Mouse (Mus musculus) lung, embryonic 14.5 days (tissue): ENCODE data around the gene Zkscan6. TPM values are rescaled to one million over a fixed set of nuclear protein-coding genes. Genes with fewer than 3 reads are reported as not detected.

Experiments used
- ATAC-seq: fragments of 200-750 bp; cut with Nextera tagmentation; 2 replicates; pipeline ENCODE4 v1.8.0; 2017; ENCODE audit warnings: mild to moderate bottlenecking, moderate TSS enrichment, moderate library complexity; ENCODE audit not compliant: insufficient read depth
- DNase-seq: peaks from one replicate; pipeline ENCODE4 v3.0.0-alpha.2; 2015
- H3K27ac ChIP-seq: fragments of 300-500 bp; sonication (generic); 2 replicates; pipeline ENCODE4 v1.5.1; 2014; ENCODE audit warnings: low read depth, mild to moderate bottlenecking, moderate library complexity
- H3K27me3 ChIP-seq: fragments of 300-500 bp; sonication (generic); 2 replicates; pipeline ENCODE4 v1.6.1; 2014; ENCODE audit warnings: low read length, control low read depth; ENCODE audit not compliant: insufficient read depth
- H3K36me3 ChIP-seq: fragments of 300-500 bp; sonication (generic); 2 replicates; pipeline ENCODE4 v1.6.1; 2014; ENCODE audit warnings: control low read depth; ENCODE audit not compliant: insufficient read depth
- H3K4me1 ChIP-seq: fragments of 300-500 bp; sonication (generic); 2 replicates; pipeline ENCODE4 v1.6.1; 2014; ENCODE audit warnings: antibody characterized with exemption, control low read depth; ENCODE audit not compliant: insufficient read depth
- H3K4me2 ChIP-seq: fragments of 300-500 bp; sonication (generic); 2 replicates; pipeline ENCODE4 v1.6.1; 2014; ENCODE audit warnings: mild to moderate bottlenecking
- H3K4me3 ChIP-seq: fragments of 300-500 bp; sonication (generic); 2 replicates; pipeline ENCODE4 v1.5.1; 2014; ENCODE audit warnings: low read depth, low read length
- H3K9ac ChIP-seq: fragments of 300-500 bp; sonication (generic); 2 replicates; pipeline ENCODE4 v1.6.1; 2014
- H3K9me3 ChIP-seq: fragments of 300-500 bp; sonication (generic); 2 replicates; pipeline ENCODE4 v1.6.1; 2016; ENCODE audit warnings: low read depth, low read length, control low read depth
- CTCF ChIP-seq: IDR thresholded peaks from 2 replicates; pipeline ENCODE4 v1.5.1; 2016; ENCODE audit warnings: antibody characterized with exemption, low read depth
- WGBS: fragments of 180-500 bp; shearing (Covaris S2); extraction: QIAGEN DNeasy Blood & Tissue Kit; methylation state at CpG from one replicate; pipeline ENCODE4 v1.1.7; 2014; 5-methylcytosine and 5-hydroxymethylcytosine counted together
- polyA plus RNA-seq: library from polyadenylated mRNA; unstranded; fragments of >200 nt; fragmentation: Nextera tagmentation; extraction: Ambion mirVana; gene quantifications from 2 replicates; pipeline ENCODE4 v1.2.1, GENCODE M21; 2014

Gene Zkscan6
- polyA plus RNA-seq, 1 experiment from 2014 or later = 13.0 TPM

DNA sequence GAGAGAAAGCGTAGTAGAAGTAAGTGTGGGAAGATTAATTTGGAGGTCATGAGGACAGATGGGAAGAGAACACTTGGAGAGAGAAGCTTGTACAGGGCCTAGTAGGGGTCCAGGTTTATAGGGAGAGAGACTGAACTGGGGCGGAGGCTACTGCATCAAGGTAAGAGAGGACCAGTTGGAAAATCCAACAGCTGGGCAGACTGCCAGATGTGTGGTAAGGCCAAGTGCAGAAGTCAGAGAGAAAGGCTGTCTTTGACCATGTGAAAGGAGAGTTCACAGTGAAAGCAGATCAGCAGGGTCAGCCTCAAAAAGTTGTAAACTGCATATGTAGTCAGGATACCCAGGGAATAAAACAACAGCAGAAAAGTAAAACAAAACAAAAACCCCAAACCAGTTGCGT is 17.6 kb downstream of the Zkscan6 start:
- H3K36me3 ChIP-seq = peaks cover 54% of the 10 kb centered on the region
- no peak for ATAC-seq
- no peaks in the 10 kb centered on the region for H3K27me3 ChIP-seq
- no peak overlapping the region for H3K9ac ChIP-seq
- TF ChIP-seq CTCF = no peak
- WGBS = 83% methylated on average over 3 of the region's 3 CpGs
- no peak overlapping the region for H3K4me2 ChIP-seq
- H3K27ac ChIP-seq = no peak overlapping the region
- peak; percentile 7 for DNase-seq
- no peak overlapping the region for H3K4me3 ChIP-seq
- no peaks in the 10 kb centered on the region for H3K9me3 ChIP-seq
- no peaks in the 10 kb centered on the region for H3K4me1 ChIP-seq

DNA sequence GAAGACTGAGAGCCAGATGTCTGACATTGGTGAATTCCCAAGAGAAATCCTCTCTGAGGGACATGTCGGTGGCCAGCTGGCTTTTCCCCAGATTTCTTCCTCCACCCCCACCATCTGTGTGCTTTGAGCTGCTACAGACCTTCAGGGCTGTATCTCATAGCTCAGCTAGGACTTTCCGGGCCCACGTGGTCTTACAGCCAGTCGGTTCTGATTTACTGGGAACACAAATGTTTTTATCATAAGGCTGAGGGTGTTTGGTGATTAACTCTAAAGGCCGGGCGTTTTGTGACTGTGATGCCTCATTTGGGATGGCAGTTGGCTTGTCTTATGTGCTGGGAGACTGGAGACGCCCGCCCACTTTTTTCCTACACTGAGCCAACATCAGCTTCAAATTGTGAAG is 32.0 kb downstream of the Zkscan6 start:
- Histone ChIP-seq H3K9me3 (no peaks in the 10 kb centered on the region), H3K9ac (no peak overlapping the region), H3K4me3 (no peak overlapping the region), H3K4me1 (no peaks in the 10 kb centered on the region), H3K36me3 (no peaks in the 10 kb centered on the region), H3K4me2 (no peak overlapping the region), H3K27me3 (no peaks in the 10 kb centered on the region), H3K27ac (no peak overlapping the region)
- TF ChIP-seq CTCF = no peak
- DNase-seq (peak; percentile 92), ATAC-seq (peak; percentile 97)
- WGBS = 43% methylated on average over 8 of the region's 8 CpGs

DNA sequence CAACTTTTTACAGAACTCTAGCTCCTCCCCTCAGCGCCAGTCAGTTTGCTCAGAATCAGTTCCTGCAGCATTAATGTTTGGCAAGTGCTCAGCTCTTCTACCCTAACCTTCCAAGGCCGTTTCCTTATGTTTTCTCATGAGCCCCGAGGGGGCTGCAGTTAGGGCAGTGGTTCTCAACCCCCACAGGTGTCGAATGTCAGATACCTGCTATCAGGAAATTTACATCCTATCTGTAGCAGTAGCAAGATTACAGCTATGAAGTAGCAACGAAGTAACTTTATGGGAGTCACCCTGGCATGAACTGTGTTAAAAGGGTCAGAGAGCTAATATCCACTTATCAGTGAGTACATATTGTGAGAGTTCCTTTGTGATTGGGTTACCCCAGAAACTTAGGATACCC is 39.5 kb downstream of the Zkscan6 start:
- Histone ChIP-seq H3K4me1 (no peaks in the 10 kb centered on the region), H3K9ac (no peak overlapping the region), H3K27ac (no peak overlapping the region), H3K27me3 (no peaks in the 10 kb centered on the region), H3K4me2 (no peak overlapping the region), H3K9me3 (no peaks in the 10 kb centered on the region), H3K36me3 (no peaks in the 10 kb centered on the region), H3K4me3 (no peak overlapping the region)
- no peak for DNase-seq
- WGBS = 51% methylated on average over 5 of the region's 5 CpGs
- ATAC-seq = no peak
- TF ChIP-seq CTCF = no peak

DNA sequence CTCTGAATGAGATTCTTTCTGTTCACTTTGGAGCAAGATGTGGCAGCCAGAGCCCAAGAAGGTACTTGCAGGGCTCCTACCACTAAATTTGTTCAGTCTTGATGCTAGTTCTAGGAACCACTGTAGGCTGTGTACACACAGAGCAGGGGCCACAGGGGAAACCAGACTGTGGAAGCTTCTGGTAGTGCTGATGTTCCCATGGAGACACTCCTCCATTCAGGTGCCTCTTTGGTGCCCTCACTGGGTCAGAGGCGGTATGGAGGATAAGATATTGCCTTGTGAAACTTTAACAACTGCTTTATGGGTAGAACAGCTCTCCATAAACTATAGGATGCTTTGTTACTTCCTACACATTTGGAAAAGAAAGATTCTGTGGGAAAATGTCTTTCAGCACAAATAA is 45.1 kb downstream of the Zkscan6 start:
- H3K9me3 ChIP-seq = no peaks in the 10 kb centered on the region
- H3K4me2 ChIP-seq = no peak overlapping the region
- no peak for ATAC-seq
- WGBS = 21% methylated on average over 1 of the region's 1 CpGs
- no peaks in the 10 kb centered on the region for H3K4me1 ChIP-seq
- H3K27me3 ChIP-seq = no peaks in the 10 kb centered on the region
- no peak overlapping the region for H3K9ac ChIP-seq
- peak; percentile 48 for DNase-seq
- no peak overlapping the region for H3K27ac ChIP-seq
- no peak overlapping the region for H3K4me3 ChIP-seq
- peak; percentile 53 for TF ChIP-seq CTCF
- no peaks in the 10 kb centered on the region for H3K36me3 ChIP-seq

DNA sequence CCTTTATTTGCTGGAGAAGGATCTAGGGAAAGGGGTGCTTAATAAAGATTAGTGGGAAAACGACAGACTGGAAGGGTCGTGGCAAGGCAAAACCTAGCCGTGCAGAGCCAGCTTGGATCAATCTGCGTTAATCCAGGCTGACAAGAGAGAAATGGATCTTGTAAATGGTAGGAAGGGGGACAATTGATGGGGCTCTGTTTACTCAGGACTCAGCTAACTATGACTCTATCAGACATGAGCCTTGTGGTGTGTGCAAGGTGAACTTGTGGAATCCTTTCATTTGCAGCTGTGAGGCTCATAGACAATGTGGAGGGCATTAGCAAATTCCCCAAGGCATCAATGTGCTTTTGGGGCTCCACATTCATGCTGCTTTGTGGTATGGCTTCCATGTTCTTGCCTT is 54.5 kb downstream of the Zkscan6 start:
- Histone ChIP-seq H3K4me1 (no peaks in the 10 kb centered on the region), H3K27ac (no peak overlapping the region), H3K9me3 (no peaks in the 10 kb centered on the region), H3K4me3 (no peak overlapping the region), H3K27me3 (no peaks in the 10 kb centered on the region), H3K9ac (no peak overlapping the region), H3K4me2 (no peak overlapping the region), H3K36me3 (no peaks in the 10 kb centered on the region)
- DNase-seq (no peak), ATAC-seq (no peak)
- 25% methylated on average over 4 of the region's 4 CpGs for WGBS
- no peak for TF ChIP-seq CTCF

DNA sequence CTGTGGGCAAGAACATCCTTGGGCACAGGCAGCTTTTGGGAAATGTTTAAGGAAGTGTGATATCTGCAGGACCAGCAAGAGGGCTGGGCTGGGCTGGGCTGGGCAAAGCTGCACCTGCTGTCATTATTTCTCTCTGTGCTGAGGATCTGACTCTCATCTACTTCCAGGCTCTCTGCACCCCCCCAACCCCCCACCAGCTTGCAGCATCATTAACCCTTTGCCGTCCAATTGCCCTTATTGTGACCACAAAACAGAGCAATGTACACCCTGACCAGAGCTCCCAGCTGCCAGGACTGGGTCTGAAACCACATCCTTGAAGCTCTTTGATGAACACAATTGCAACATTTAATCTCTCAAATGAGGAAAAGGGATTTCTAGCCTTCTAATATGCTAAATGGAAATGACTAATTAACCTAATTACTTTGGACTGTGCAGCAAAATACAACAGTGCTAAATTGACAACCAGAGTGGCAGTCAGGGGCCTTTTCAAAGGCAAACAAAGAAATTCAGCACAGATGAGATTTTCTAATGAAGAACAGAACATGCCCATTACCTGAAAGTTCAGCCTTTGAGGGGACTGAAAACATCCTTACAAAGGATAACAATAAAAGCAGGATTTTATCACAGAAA is 70.3 kb downstream of the Zkscan6 start:
- 80% methylated on average over 1 of the region's 1 CpGs for WGBS
- ATAC-seq (no peak), DNase-seq (no peak)
- no peak for TF ChIP-seq CTCF
- Histone ChIP-seq H3K27me3 (no peaks in the 10 kb centered on the region), H3K9ac (no peak overlapping the region), H3K4me3 (no peak overlapping the region), H3K36me3 (no peaks in the 10 kb centered on the region), H3K4me1 (no peaks in the 10 kb centered on the region), H3K27ac (no peak overlapping the region), H3K9me3 (no peaks in the 10 kb centered on the region), H3K4me2 (no peak overlapping the region)

Other genes with a start within 250 kb of the Zkscan6 start
- gene Map2k4, start 18.9 kb upstream of the Zkscan6 start, polyA plus RNA-seq = 71.5 and 74.8 TPM in 2 replicates